8 mouse cellular contexts compared by ENCODE assay signal in the genomic region with DNA sequence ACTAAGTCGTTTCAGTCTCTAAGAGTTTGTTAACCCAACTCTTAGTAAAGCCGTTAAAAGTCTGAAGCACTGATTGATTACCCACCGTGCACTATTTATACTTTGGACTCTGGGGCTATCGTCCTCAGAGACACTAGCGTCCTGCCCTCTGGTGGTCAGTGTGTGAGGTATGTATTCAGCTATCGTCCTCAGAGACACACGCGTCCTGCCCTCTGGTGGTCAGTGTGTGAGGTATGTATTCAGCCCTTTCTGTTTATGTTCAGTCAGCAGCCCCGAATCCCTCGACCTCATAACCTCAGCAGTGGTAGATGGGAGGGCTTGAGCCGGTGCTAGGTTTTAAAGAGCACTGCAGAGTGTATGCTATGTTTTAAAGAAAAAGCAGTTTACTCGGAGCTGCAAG. TPM values are rescaled to one million over a fixed set of nuclear protein-coding genes. Genes with fewer than 3 reads are reported as not detected.
DNase-seq lines count a peak whose midpoint lies in the region; ATAC-seq lines count a peak whose summit lies in the region.

No protein-coding gene starts in this region.

- H3K27me3 ChIP-seq in splenic B cell, adult 2 months (ENCODE audit: control insufficient read depth, insufficient read depth, low read length, poor library complexity, severe bottlenecking), result no peaks in the 10 kb centered on the region

- H3K36me3 ChIP-seq in splenic B cell, adult 2 months (ENCODE audit: control insufficient read depth, insufficient read depth, low read length, poor library complexity, severe bottlenecking), result no peaks in the 10 kb centered on the region

- peak; percentile 90 for DNase-seq in 3T3-L1 (ENCODE audit: low read depth, low spot score)
- peak; percentile 78 for DNase-seq in adrenal gland, adult 2 months
- DNase-seq in embryo, embryonic 11 days, result peak; percentile 86
- DNase-seq in gastrocnemius, postnatal 25 days, result peak; percentile 38
- DNase-seq in kidney, adult 9 months, result peak; percentile 89
- DNase-seq in liver, result peak; percentile 83
- DNase-seq in splenic B cell, adult 2 months (ENCODE audit: low read depth, low spot score), result peak; percentile 93

- peak; percentile 100 for ATAC-seq in monocyte, adult 5-6 weeks (replicated peaks; ENCODE audit: insufficient number of reproducible peaks, low FRiP score, low TSS enrichment, poor library complexity, severe bottlenecking)

RNA-seq across cellular contexts. Expression of gene Ahi1, which starts 13.7 kb away (rescaled TPM):
- total RNA-seq in adrenal gland, adult 2 months (2021), result 10 to 100 TPM; 28.1 to 31.8 TPM
- 3.9 and 4.4 TPM in 2 replicates for polyA plus RNA-seq in adrenal gland, adult 2 months (2012; rRNA removed)
- total RNA-seq in gastrocnemius, postnatal 25 days (2021), result 1 to 10 TPM in 1 of 2 experiments, under 1 TPM in 1; 0.87 to 1.4 TPM
- 2.3 to 7.2 TPM (median 5.8 TPM) in 3 replicates for total RNA-seq in monocyte, adult 5-6 weeks (2017)

Comparison
In these comparisons a context has a peak if more than half of its experiments do, and no peak if none do; other contexts are left out.
1. Peak in every context shown above with its lines: DNase-seq and ATAC-seq.
2. DNase-seq: peak in every context shown above with its lines; median percentile 93 in splenic B cell, adult 2 months; 90 in 3T3-L1; 89 in kidney, adult 9 months; 86 in embryo, embryonic 11 days; 83 in liver; 78 in adrenal gland, adult 2 months; 38 in gastrocnemius, postnatal 25 days.